Mouse (Mus musculus) myocyte (in vitro differentiated cells): ENCODE results near the gene Arhgap8.

ENCODE experiments used
- E2F4 ChIP-seq: IDR thresholded peaks from one replicate; pipeline ENCODE4 v1.6.1; 2011; ENCODE audit warnings: mild to moderate bottlenecking, control low read depth, moderate library complexity; ENCODE audit not compliant: insufficient read depth
- MYOD1 ChIP-seq, 3 experiments: IDR thresholded peaks; one replicate each; pipeline ENCODE4 v1.6.1; 2011; ENCODE audit warnings: control low read depth in 2 of 3, low read depth in 2 of 3, mild to moderate bottlenecking in 2 of 3, moderate library complexity in 1 of 3; ENCODE audit not compliant: insufficient read length in 2 of 3, control insufficient read depth in 1 of 3
- MYOG ChIP-seq, 3 experiments: IDR thresholded peaks; one replicate each; pipeline ENCODE4 v1.6.1; 2011; ENCODE audit warnings: control low read depth in 2 of 3, low read depth in 2 of 3, mild to moderate bottlenecking in 2 of 3; ENCODE audit not compliant: insufficient read length in 2 of 3, control insufficient read depth in 1 of 3, insufficient read depth in 1 of 3
- POLR2A ChIP-seq: IDR thresholded peaks from one replicate; pipeline ENCODE4 v1.6.1; 2011; ENCODE audit warnings: low read depth, mild to moderate bottlenecking, control low read depth, moderate library complexity; ENCODE audit not compliant: insufficient read length
- TCF12 ChIP-seq: IDR thresholded peaks from one replicate; pipeline ENCODE4 v1.6.1; 2011; ENCODE audit warnings: mild to moderate bottlenecking, control low read depth; ENCODE audit not compliant: poor library complexity, insufficient read depth, severe bottlenecking

DNA sequence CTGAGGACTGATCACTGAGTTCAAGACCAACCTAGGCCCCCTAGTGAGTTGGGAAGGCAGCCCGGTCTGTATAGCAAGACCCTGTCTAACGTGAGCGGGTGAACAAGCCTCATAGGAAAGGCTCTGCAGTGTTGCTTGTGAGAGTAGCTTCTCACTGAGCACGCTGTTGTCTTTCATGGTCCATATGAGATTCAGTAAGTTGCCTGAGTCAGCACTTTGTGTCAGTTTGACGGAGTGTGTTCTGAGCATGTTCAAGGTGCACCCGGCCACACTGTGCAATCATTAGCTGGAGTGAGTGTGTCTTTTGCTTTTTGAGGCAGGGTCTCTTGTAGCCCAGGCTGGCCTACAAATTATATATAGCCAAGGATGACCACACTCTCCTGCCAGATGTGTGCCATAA, 28.3 kb upstream of the Arhgap8 start:
- TF ChIP-seq POLR2A = no peak
- TF ChIP-seq MYOD1 (IDR thresholded peaks at IDR 0.05; ENCODE audit: control insufficient read depth in 1 of 3, insufficient read length in 2 of 3, low read depth in 2 of 3) = no peak
- TF ChIP-seq MYOG (IDR thresholded peaks at IDR 0.05; ENCODE audit: control insufficient read depth in 1 of 3, insufficient read depth in 1 of 3, insufficient read length in 2 of 3, low read depth in 2 of 3) = no peak
- TF ChIP-seq E2F4 = no peak
- no peak for TF ChIP-seq TCF12
